Mouse (Mus musculus): Measurements from ENCODE around the gene Espl1. TPM values are rescaled to one million over a fixed set of nuclear protein-coding genes. Genes with fewer than 3 reads are reported as not detected.
A peak's percentile ranks its signal among the peaks of the same experiment; 100 is the strongest.
"Not testable (repeated sequence)": the region's sequence is repeated elsewhere in the genome, so short reads cannot be mapped to it uniquely, and the experiment has no call there.

Gene Espl1
- polyA plus RNA-seq, 1 experiment from 2014 or later = 10.9 TPM

DNA sequence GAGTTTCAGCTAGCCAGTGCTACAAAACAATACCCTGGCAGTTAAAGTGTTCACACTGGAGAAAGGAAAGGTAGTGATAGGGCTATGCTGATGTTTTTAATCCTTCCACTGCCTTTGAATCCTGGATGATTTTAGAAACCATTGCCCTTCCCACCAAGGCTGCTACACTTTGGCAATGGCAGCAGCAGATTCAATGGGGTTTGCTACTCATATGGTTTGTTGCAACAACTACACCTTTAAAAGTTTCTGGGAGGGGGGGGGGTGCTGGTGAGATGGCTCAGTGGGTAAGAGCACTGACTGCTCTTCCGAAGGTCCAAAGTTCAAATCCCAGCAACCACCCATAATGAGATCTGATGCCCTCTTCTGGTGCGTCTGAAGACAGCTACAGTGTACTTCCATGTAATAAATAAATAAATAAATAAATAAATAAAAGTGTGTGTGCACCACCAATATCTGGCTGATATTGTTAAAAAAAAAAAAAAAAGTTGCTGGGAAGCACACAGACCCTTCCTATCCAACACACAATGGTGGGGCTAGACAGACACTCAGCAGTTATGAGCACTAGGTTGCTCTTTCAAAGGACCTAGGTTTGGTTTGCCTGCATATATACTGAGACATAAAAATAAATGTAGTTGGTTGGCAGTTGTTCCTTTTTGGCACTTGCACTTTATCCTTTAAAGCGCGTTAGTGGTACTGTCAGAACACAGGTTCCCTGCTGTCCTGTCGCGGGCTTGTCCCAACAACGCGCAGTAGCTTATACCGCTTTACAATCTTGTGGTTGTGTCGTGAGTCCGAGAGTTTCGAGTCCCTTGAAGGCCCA, 28.8 kb downstream of the Espl1 start:
- no peaks in the 10 kb centered on the region for H3K27me3 ChIP-seq (replicated peaks; ENCODE audit: control insufficient read depth, insufficient read depth, low read length)
- WGBS = 75% methylated on average over 12 of the region's 12 CpGs
- H3K4me2 ChIP-seq (ENCODE audit: low read length) = no peak overlapping the region
- no peak for ATAC-seq
- H3K27ac ChIP-seq (ENCODE audit: low read length) = no peak overlapping the region
- H3K36me3 ChIP-seq (ENCODE audit: control insufficient read depth, insufficient read depth) = peaks cover 6% of the 10 kb centered on the region; the same call in 1 of the 2 replicates
- no peaks in the 10 kb centered on the region for H3K9me3 ChIP-seq (ENCODE audit: control insufficient read depth, low read length)
- H3K4me1 ChIP-seq (replicated peaks; ENCODE audit: control insufficient read depth, insufficient read depth, low read length) = peaks cover 8% of the 10 kb centered on the region
- H3K9ac ChIP-seq (replicated peaks; ENCODE audit: low read depth, low read length) = no peak overlapping the region
- H3K4me3 ChIP-seq (replicated peaks; ENCODE audit: low read length) = no peak overlapping the region

DNA sequence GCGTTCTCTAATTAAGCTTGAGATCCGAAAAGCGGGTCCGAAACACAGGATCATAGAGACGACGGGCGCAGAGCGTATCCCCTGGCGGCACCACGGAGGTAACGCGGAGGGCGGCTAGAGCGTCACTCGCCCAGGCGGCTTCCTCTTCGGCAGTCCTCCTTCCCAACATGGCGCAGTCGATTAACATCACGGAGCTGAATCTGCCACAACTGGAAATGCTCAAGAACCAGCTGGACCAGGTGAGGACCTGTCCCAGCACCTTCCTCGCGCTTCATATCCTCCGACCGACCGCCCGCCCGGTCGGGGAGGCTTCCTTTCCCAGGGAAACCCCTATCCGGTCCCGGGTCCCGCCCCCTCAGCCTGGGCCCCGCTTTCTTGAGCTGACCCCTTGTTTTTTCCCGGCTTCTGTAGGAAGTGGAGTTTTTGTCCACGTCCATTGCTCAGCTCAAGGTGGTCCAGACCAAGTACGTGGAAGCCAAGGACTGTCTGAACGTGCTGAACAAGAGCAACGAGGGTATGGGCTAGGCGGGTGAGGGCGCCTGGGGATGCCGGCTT, 30.0 kb downstream of the Espl1 start, which contains the start of gene Pfdn5:
Gene Pfdn5, plus strand, starts transcription at position 95 of the 555 bp plus-strand sequence.
- H3K9ac ChIP-seq (replicated peaks; ENCODE audit: low read depth, low read length) = peak within 1 kb of the TSS; percentile 80
- H3K27me3 ChIP-seq (replicated peaks; ENCODE audit: control insufficient read depth, insufficient read depth, low read length) = no peaks in the 10 kb centered on the region
- peaks cover 6% of the 10 kb centered on the region; the same call in 1 of the 2 replicates for H3K36me3 ChIP-seq (ENCODE audit: control insufficient read depth, insufficient read depth)
- peaks cover 9% of the 10 kb centered on the region for H3K4me1 ChIP-seq (replicated peaks; ENCODE audit: control insufficient read depth, insufficient read depth, low read length)
- ATAC-seq = peak; percentile 97
- no peaks in the 10 kb centered on the region for H3K9me3 ChIP-seq (ENCODE audit: control insufficient read depth, low read length)
- 0 out of 2 replicates have a peak within 1 kb of the TSS, but pooled peaks have one; percentile 36 for H3K27ac ChIP-seq (ENCODE audit: low read length)
- WGBS = under 1% methylated on average over 40 of the region's 40 CpGs
- peak within 1 kb of the TSS; percentile 73 for H3K4me3 ChIP-seq (replicated peaks; ENCODE audit: low read length)
- peak within 1 kb of the TSS; percentile 64 for H3K4me2 ChIP-seq (ENCODE audit: low read length)

DNA sequence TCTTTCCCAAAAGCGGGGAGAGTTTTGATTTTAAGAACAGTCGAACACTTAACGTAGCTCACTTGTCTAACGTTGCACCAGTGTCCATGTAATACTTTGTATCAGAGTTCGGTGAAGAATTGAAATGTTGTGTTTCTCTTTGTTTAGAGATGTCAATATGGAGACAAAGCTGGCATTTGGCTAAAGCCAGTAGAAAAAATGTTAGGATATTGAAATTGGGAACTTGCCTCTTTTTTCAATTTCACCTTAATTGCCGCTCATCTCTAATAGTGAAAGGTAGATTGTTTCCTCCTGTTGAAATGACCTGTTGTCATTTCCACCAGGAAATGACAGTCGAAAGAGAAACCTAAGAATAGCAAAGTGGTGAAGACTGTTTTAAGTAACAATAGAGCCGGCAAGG, 30.8 kb downstream of the Espl1 start:
- Histone ChIP-seq H3K4me3 (replicated peaks; ENCODE audit: low read length) (peak overlapping the region; percentile 73), H3K4me2 (ENCODE audit: low read length) (peak overlapping the region; percentile 64), H3K27me3 (replicated peaks; ENCODE audit: control insufficient read depth, insufficient read depth, low read length) (no peaks in the 10 kb centered on the region), H3K4me1 (replicated peaks; ENCODE audit: control insufficient read depth, insufficient read depth, low read length) (peaks cover 13% of the 10 kb centered on the region), H3K9me3 (ENCODE audit: control insufficient read depth, low read length) (no peaks in the 10 kb centered on the region), H3K36me3 (ENCODE audit: control insufficient read depth, insufficient read depth) (peaks cover 6% of the 10 kb centered on the region; the same call in 1 of the 2 replicates), H3K9ac (replicated peaks; ENCODE audit: low read depth, low read length) (peak overlapping the region; percentile 80), H3K27ac (ENCODE audit: low read length) (no peak overlapping the region)
- WGBS = 70% methylated on average over 8 of the region's 8 CpGs
- ATAC-seq = no peak

DNA sequence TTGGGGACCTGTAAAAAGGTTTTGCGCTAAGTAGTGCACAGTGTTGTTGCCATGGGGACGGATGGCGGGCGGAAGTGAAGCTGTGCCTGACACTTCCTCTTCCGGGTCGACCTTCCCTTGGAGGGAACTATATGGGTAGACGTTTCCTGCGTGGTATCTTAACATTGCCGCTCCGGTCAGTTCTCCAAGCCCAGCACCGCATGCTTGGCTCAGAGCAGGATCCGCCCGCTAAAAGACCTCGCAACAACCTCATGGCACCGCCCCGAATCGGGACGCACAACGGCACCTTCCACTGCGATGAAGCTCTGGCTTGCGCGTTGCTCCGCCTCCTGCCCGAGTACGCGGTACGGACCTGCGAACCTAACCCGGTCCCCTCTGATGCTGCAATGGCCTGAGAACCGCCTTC, 35.5 kb downstream of the Espl1 start, which contains the start of gene Myg1:
Gene Myg1, plus strand, starts transcription at position 100 of the 406 bp plus-strand sequence.
- peak; percentile 97 for ATAC-seq
- H3K27ac ChIP-seq (ENCODE audit: low read length) = peak within 1 kb of the TSS; percentile 71
- H3K9me3 ChIP-seq (ENCODE audit: control insufficient read depth, low read length) = no peaks in the 10 kb centered on the region
- peak within 1 kb of the TSS; percentile 65 for H3K9ac ChIP-seq (replicated peaks; ENCODE audit: low read depth, low read length)
- peaks cover 25% of the 10 kb centered on the region for H3K4me1 ChIP-seq (replicated peaks; ENCODE audit: control insufficient read depth, insufficient read depth, low read length)
- H3K4me2 ChIP-seq (ENCODE audit: low read length) = peak within 1 kb of the TSS; percentile 97
- WGBS = 0% methylated on average over 30 of the region's 30 CpGs
- H3K36me3 ChIP-seq (ENCODE audit: control insufficient read depth, insufficient read depth) = peaks cover 14% of the 10 kb centered on the region
- peak within 1 kb of the TSS; percentile 68 for H3K4me3 ChIP-seq (replicated peaks; ENCODE audit: low read length)
- H3K27me3 ChIP-seq (replicated peaks; ENCODE audit: control insufficient read depth, insufficient read depth, low read length) = no peaks in the 10 kb centered on the region

DNA sequence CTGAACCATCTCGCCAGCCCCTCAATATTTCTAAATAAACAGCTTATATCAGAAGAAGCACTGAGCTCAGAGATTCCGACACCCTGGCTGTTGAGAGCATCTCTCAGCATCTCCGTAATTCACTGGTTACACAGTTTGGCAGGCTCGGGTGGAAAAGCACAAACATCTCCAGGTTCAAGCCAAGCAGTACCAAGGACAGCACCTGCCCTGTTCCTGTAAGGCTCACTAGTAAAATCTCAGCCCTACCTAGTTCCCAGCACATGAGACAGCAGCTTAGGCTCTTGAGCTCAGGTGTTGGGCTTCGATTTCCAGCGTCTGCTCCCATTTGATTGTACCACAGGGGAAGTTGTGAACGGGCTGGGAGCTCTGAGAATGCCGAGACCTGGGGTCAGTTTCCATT, 39.2 kb downstream of the Espl1 start:
- Histone ChIP-seq H3K36me3 (ENCODE audit: control insufficient read depth, insufficient read depth) (peaks cover 17% of the 10 kb centered on the region), H3K9ac (replicated peaks; ENCODE audit: low read depth, low read length) (no peak overlapping the region), H3K27me3 (replicated peaks; ENCODE audit: control insufficient read depth, insufficient read depth, low read length) (no peaks in the 10 kb centered on the region), H3K4me3 (replicated peaks; ENCODE audit: low read length) (no peak overlapping the region), H3K9me3 (ENCODE audit: control insufficient read depth, low read length) (no peaks in the 10 kb centered on the region), H3K4me2 (ENCODE audit: low read length) (no peak overlapping the region), H3K4me1 (replicated peaks; ENCODE audit: control insufficient read depth, insufficient read depth, low read length) (peaks cover 18% of the 10 kb centered on the region), H3K27ac (ENCODE audit: low read length) (no peak overlapping the region)
- ATAC-seq = no peak
- WGBS = 85% methylated on average over 8 of the region's 8 CpGs

DNA sequence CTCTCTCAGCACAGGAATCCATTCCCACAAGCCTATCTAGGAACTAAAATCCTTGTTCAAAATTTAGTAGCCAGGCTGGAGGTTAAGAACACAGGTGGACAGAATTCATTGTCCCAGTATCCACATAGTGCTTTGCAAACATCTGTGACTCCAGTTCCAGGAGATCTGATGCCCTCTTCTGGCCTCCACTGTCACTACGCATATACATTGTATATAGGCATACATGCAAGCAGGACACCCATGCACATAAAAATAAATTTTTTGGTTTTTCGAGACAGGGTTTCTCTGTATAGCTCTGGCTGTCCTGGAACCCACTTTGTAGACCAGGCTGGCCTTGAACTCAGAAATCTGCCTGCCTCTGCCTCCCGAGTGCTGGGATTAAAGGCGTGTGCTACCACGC, 39.9 kb downstream of the Espl1 start:
- H3K36me3 ChIP-seq (ENCODE audit: control insufficient read depth, insufficient read depth) = peaks cover 17% of the 10 kb centered on the region
- WGBS = 93% methylated on average over 5 of the region's 5 CpGs
- H3K4me1 ChIP-seq (replicated peaks; ENCODE audit: control insufficient read depth, insufficient read depth, low read length) = peaks cover 18% of the 10 kb centered on the region

DNA sequence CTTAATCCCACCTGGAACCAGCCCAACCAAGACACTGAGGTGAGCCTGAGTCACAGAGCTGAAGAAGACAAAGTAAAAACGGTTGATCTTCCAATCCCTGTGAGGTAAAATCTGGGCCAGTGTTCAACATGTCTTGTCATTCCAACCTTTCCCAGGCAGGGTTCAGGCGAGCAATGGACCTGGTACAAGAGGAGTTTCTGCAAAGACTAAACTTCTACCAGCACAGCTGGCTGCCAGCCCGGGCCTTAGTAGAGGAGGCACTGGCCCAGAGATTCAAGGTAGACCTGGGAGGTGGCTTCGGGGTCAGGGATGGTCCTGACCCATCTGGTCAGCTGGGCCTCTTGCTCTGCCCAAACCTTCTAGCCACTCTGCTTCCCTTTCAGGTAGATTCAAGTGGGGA, 40.9 kb downstream of the Espl1 start:
- H3K27me3 ChIP-seq (replicated peaks; ENCODE audit: control insufficient read depth, insufficient read depth, low read length) = no peaks in the 10 kb centered on the region
- H3K36me3 ChIP-seq (ENCODE audit: control insufficient read depth, insufficient read depth) = peaks cover 17% of the 10 kb centered on the region
- no peak for ATAC-seq
- WGBS = 90% methylated on average over 4 of the region's 4 CpGs
- H3K4me3 ChIP-seq (replicated peaks; ENCODE audit: low read length) = no peak overlapping the region
- no peak overlapping the region for H3K4me2 ChIP-seq (ENCODE audit: low read length)
- H3K4me1 ChIP-seq (replicated peaks; ENCODE audit: control insufficient read depth, insufficient read depth, low read length) = peaks cover 13% of the 10 kb centered on the region
- no peak overlapping the region for H3K9ac ChIP-seq (replicated peaks; ENCODE audit: low read depth, low read length)
- H3K9me3 ChIP-seq (ENCODE audit: control insufficient read depth, low read length) = no peaks in the 10 kb centered on the region
- no peak overlapping the region for H3K27ac ChIP-seq (ENCODE audit: low read length)

More for the DNA sequence above, 39.9 kb downstream of the Espl1 start:
- H3K4me2 ChIP-seq (ENCODE audit: low read length); H3K27ac ChIP-seq (ENCODE audit: low read length); H3K27me3 ChIP-seq (replicated peaks; ENCODE audit: control insufficient read depth, insufficient read depth, low read length); H3K9me3 ChIP-seq (ENCODE audit: control insufficient read depth, low read length); H3K9ac ChIP-seq (replicated peaks; ENCODE audit: low read depth, low read length); H3K4me3 ChIP-seq (replicated peaks; ENCODE audit: low read length); ATAC-seq: not testable (repeated sequence)

DNA sequence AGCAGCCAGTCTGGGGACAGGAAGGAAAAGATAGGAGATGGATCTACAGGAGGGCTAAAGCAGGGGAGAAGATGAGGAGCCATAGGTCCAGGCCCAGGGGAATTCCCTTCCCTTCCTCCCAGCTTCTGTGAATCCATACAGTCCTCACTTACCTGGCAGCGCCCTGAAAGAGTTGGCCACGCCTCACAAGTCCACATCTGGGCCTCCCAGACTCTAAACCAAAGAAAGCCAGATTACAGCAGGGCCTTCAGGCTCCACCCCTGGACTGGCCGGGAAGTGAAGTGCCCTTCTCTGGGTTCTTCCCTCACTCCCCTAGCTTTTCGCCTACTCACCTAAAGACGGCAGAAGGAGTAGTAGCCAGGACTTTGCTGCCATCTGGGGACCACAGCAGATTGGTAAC, 43.5 kb downstream of the Espl1 start:
- Histone ChIP-seq H3K4me2 (ENCODE audit: low read length) (no peak overlapping the region), H3K9me3 (ENCODE audit: control insufficient read depth, low read length) (no peaks in the 10 kb centered on the region), H3K27me3 (replicated peaks; ENCODE audit: control insufficient read depth, insufficient read depth, low read length) (no peaks in the 10 kb centered on the region), H3K4me3 (replicated peaks; ENCODE audit: low read length) (no peak overlapping the region), H3K9ac (replicated peaks; ENCODE audit: low read depth, low read length) (no peak overlapping the region), H3K27ac (ENCODE audit: low read length) (no peak overlapping the region), H3K36me3 (ENCODE audit: control insufficient read depth, insufficient read depth) (peaks cover 13% of the 10 kb centered on the region), H3K4me1 (replicated peaks; ENCODE audit: control insufficient read depth, insufficient read depth, low read length) (no peaks in the 10 kb centered on the region)
- WGBS = 79% methylated on average over 5 of the region's 5 CpGs
- ATAC-seq = no peak

DNA sequence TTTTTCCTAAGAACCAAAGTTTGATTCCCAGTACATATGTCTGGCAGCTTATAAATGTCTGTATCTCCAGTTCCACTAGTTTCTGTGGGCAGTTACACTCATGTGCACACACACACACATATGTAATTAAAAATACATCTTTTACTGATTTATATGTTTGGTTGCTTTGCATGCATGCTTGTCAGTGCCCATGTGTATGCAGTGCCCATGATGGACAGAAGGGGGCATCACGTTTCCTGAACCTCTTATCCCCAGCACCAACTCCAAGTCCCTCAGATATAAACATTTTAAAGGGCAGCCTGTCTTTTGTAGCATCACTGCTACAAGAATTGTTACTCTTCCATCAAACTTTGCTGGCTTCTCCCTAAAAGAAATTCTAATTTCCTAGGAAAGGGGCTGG, 45.5 kb downstream of the Espl1 start:
- no peak overlapping the region for H3K4me3 ChIP-seq (replicated peaks; ENCODE audit: low read length)
- H3K36me3 ChIP-seq (ENCODE audit: control insufficient read depth, insufficient read depth) = peaks cover 9% of the 10 kb centered on the region
- no peak overlapping the region for H3K9ac ChIP-seq (replicated peaks; ENCODE audit: low read depth, low read length)
- no peaks in the 10 kb centered on the region for H3K4me1 ChIP-seq (replicated peaks; ENCODE audit: control insufficient read depth, insufficient read depth, low read length)
- WGBS = 11% methylated on average over 1 of the region's 1 CpGs
- H3K9me3 ChIP-seq (ENCODE audit: control insufficient read depth, low read length) = no peaks in the 10 kb centered on the region
- H3K27me3 ChIP-seq (replicated peaks; ENCODE audit: control insufficient read depth, insufficient read depth, low read length) = no peaks in the 10 kb centered on the region
- ATAC-seq = no peak
- no peak overlapping the region for H3K4me2 ChIP-seq (ENCODE audit: low read length)
- no peak overlapping the region for H3K27ac ChIP-seq (ENCODE audit: low read length)
